In genomic region chr8:125285391-125285790, GRCm38 (mm10) we compare ENCODE assay signal across 12 mouse cellular contexts.
A peak's percentile ranks its signal among the peaks of the same experiment; 100 is the strongest.
DNase-seq lines count a peak whose midpoint lies in the region; ATAC-seq lines count a peak whose summit lies in the region.
"Had no signal": no experiment of that assay in that cellular context is flagged by ENCODE, and none has a peak within 500 bp of the region (broad histone marks: within the 10 kb centered on the region; RNA-seq: fewer than 3 reads in every experiment).

No protein-coding gene starts in this region.

- no peak for DNase-seq in frontal cortex, postnatal 36 days (ENCODE audit: low spot score in 2 of 2)
- no peak for DNase-seq in heart, embryonic 10.5 days (ENCODE audit: low spot score)
- no peak for DNase-seq in kidney, adult 11 months
- DNase-seq in testis, postnatal 14 days (ENCODE audit: low spot score): no peak
- DNase-seq: lung, adult 2 months had no signal

- no peaks in the 10 kb centered on the region for H3K27me3 ChIP-seq in midbrain, embryonic 16.5 days (ENCODE audit: control insufficient read depth, insufficient read depth, low read depth, low read length)
- H3K27me3 ChIP-seq in midbrain, embryonic 13.5 days: peaks cover 9% of the 10 kb centered on the region; the same call in 1 of the 2 replicates
- H3K27me3 ChIP-seq in heart, embryonic 10.5 days (ENCODE audit: insufficient read depth, poor library complexity, severe bottlenecking): no peaks in the 10 kb centered on the region
- H3K27me3 ChIP-seq in limb, embryonic 12.5 days: peaks cover 3% of the 10 kb centered on the region; the same call in 1 of the 2 replicates

- H3K27ac ChIP-seq in midbrain, embryonic 16.5 days (ENCODE audit: low read length): no peak overlapping the region
- no peak overlapping the region for H3K27ac ChIP-seq in midbrain, embryonic 13.5 days
- H3K27ac ChIP-seq in heart, embryonic 10.5 days: peak overlapping the region; percentile 86
- peak overlapping the region; percentile 64; the same call in 1 of the 2 replicates for H3K27ac ChIP-seq in limb, embryonic 12.5 days
- H3K27ac ChIP-seq: midbrain, embryonic 12.5 days; stomach, postnatal 0 days had no signal

- 75% methylated on average over 8 of the region's 8 CpGs for WGBS in midbrain, embryonic 16.5 days
- 72% methylated on average over 8 of the region's 8 CpGs for WGBS in midbrain, embryonic 13.5 days
- 84% methylated on average over 8 of the region's 8 CpGs for WGBS in heart, embryonic 10.5 days
- 69% methylated on average over 8 of the region's 8 CpGs for WGBS in limb, embryonic 12.5 days

- H3K9me3 ChIP-seq in midbrain, embryonic 16.5 days (replicated peaks; ENCODE audit: control insufficient read depth, low read length, poor library complexity, severe bottlenecking): no peaks in the 10 kb centered on the region
- no peaks in the 10 kb centered on the region for H3K9me3 ChIP-seq in midbrain, embryonic 13.5 days
- H3K9me3 ChIP-seq in heart, embryonic 10.5 days: no peaks in the 10 kb centered on the region
- no peaks in the 10 kb centered on the region for H3K9me3 ChIP-seq in limb, embryonic 12.5 days

- H3K9ac ChIP-seq in midbrain, embryonic 16.5 days (ENCODE audit: low read depth, low read length): no peak overlapping the region
- H3K9ac ChIP-seq in midbrain, embryonic 13.5 days (replicated peaks): no peak overlapping the region
- no peak overlapping the region for H3K9ac ChIP-seq in limb, embryonic 12.5 days (replicated peaks)
- H3K9ac ChIP-seq: midbrain, embryonic 12.5 days had no signal

- H3K4me3 ChIP-seq in midbrain, embryonic 16.5 days (ENCODE audit: low read depth, low read length): no peak overlapping the region
- no peak overlapping the region for H3K4me3 ChIP-seq in midbrain, embryonic 13.5 days (replicated peaks)
- no peak overlapping the region for H3K4me3 ChIP-seq in heart, embryonic 10.5 days
- no peak overlapping the region for H3K4me3 ChIP-seq in limb, embryonic 12.5 days (replicated peaks)
- H3K4me3 ChIP-seq: midbrain, embryonic 12.5 days had no signal

- no peak overlapping the region for H3K4me2 ChIP-seq in midbrain, embryonic 16.5 days (ENCODE audit: low read length)
- no peak overlapping the region for H3K4me2 ChIP-seq in midbrain, embryonic 13.5 days (replicated peaks)
- no peak overlapping the region for H3K4me2 ChIP-seq in limb, embryonic 12.5 days
- H3K4me2 ChIP-seq: midbrain, embryonic 12.5 days had no signal

- 0 out of 2 replicates have a peak, but pooled peaks have one; percentile 20 for ATAC-seq in frontal cortex, adult (ENCODE audit: low TSS enrichment)
- ATAC-seq in midbrain, embryonic 16.5 days: peak; percentile 50; the same call in 1 of the 2 replicates
- ATAC-seq in midbrain, embryonic 13.5 days: no peak
- no peak for ATAC-seq in limb, embryonic 12.5 days (ENCODE audit: insufficient number of reproducible peaks, insufficient read depth, low FRiP score, low TSS enrichment, low read depth)
- ATAC-seq: forebrain, embryonic 16.5 days had no signal

- no peaks in the 10 kb centered on the region for H3K36me3 ChIP-seq in midbrain, embryonic 16.5 days (ENCODE audit: control insufficient read depth, insufficient read depth, low read length)
- no peaks in the 10 kb centered on the region for H3K36me3 ChIP-seq in midbrain, embryonic 13.5 days
- H3K36me3 ChIP-seq in heart, embryonic 10.5 days: no peaks in the 10 kb centered on the region
- no peaks in the 10 kb centered on the region for H3K36me3 ChIP-seq in limb, embryonic 12.5 days
- H3K36me3 ChIP-seq: midbrain, embryonic 12.5 days had no signal

- H3K4me1 ChIP-seq in midbrain, embryonic 16.5 days (ENCODE audit: control insufficient read depth, insufficient read depth, low read length): no peaks in the 10 kb centered on the region
- H3K4me1 ChIP-seq in midbrain, embryonic 13.5 days (replicated peaks): peaks cover 23% of the 10 kb centered on the region
- H3K4me1 ChIP-seq in heart, embryonic 10.5 days: peaks cover 61% of the 10 kb centered on the region
- peaks cover 45% of the 10 kb centered on the region for H3K4me1 ChIP-seq in limb, embryonic 12.5 days (replicated peaks)

Comparison
In these comparisons a context has a peak if more than half of its experiments do, and no peak if none do; other contexts are left out.
1. ATAC-seq: peak in frontal cortex, adult (single experiment) and midbrain, embryonic 16.5 days (single experiment); none in midbrain, embryonic 13.5 days (single experiment) and limb, embryonic 12.5 days (single experiment).
2. H3K27ac ChIP-seq: peak in heart, embryonic 10.5 days (single experiment) and limb, embryonic 12.5 days (single experiment); none in midbrain, embryonic 16.5 days (single experiment) and midbrain, embryonic 13.5 days (single experiment).